Mouse (Mus musculus) heart, postnatal 25 days (tissue): ENCODE results near the gene Tsen2. TPM values are rescaled to one million over a fixed set of nuclear protein-coding genes. Genes with fewer than 3 reads are reported as not detected.

Experiments used
- DNase-seq: peaks from one replicate; pipeline ENCODE4 v3.0.0; 2022; ENCODE audit warnings: low spot score
- intact Hi-C: fragments of 180-260 bp; cut with DNase I; formaldehyde crosslinking; loops from one replicate; pipeline ENCODE4 v1.15.1; 2025
- total RNA-seq, 2 experiments: library from RNA; stranded (reverse); gene quantifications; 2 replicates each; pipeline ENCODE4 v1.2.3; 2021

The Tsen2 gene
- total RNA-seq = 1 to 10 TPM; 6.2 to 8.3 TPM

DNA sequence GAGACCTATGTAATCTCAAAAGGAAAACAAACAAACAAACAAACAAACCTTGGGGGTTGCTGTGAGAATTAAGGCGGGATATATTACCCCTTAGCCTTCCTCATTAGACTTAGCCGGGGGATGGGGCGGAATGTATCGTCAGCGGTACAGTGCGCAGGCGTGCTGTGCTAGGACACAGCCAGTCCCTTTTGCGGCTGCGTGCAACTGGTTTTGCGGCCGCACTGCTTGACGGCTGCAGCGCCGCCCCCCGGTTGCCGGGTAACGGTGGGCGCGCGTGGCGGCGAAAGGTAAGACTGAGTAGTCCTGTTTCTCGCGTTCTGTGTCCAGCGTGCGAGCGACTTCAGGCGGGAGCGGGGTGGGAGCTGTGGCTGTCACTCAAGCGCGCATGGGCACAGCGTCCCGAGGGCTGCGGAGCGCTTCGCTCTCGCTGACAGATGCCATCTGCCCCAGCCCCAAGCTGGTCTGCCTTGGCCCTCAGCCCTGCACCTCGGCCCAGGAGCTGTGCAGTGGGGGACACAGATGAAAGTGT is at the start of gene Tsen2:
Gene Tsen2, plus strand, starts transcription at position 223 of the 529 bp plus-strand sequence.
- intact Hi-C loops = no loop called here
- peak; percentile 91 for DNase-seq

DNA sequence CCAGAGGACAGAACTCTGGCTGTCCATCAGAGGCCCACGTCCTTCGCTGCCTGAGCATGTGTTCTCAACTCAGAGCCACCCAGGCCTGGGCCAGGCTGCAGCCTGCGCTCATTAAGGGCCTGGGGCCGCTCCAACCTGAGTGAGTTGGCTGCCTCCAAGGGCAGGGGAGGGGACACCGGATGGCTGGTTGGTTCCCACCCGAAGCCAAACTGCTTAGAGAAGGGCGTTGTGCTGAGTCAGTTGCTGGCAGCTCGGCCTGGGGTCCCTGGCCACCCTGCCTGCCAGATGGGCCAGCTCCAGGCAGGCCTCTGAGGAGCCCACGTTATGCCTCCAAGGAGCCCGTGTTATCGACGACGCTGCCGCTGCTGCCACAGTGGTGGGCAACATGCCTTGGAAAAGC is 44.9 kb upstream of the Tsen2 start:
- intact Hi-C loops = no loop called here
- DNase-seq = peak; percentile 77

DNA sequence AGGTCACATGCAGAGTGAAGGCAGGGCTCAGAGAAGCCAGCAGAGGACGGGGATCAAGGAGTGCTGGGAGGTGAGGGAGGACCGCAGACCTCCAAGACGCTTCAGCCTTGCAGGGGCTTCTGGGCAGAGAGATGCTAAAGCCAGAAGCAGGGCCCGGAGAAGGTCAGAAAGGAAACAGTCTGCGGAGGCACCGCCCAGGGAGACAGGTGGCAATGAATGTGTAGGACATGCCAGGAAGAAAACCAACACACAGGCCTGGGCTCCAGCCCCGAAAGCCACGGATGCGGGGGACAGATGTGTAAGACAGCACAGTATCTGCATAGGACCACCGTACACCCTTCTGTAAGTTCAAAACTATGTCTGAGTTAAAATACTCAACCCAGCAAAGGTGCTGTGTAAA is 44.2 kb upstream of the Tsen2 start:
- no peak for DNase-seq
- intact Hi-C loops = no loop called here

DNA sequence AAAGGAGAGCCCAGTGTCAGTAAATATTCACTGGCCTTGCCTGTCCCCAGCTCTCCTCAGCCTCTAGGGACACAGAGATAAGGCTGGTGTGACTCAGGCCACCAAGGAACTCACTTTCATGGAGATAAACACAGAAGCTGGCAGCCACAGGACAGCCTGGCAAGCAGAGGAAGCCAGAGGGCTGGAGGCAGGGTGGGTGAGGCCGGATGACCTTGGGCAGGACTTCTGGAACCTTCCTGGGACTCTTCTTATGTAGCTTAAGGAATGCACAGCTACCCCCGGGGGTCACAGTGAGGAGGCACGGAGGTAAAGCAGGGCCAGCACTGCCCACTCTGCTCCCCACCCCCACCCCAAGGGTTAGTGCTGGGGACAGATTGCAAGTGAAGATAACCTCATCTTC is 43.3 kb upstream of the Tsen2 start:
- intact Hi-C loops = no loop called here
- DNase-seq = no peak

DNA sequence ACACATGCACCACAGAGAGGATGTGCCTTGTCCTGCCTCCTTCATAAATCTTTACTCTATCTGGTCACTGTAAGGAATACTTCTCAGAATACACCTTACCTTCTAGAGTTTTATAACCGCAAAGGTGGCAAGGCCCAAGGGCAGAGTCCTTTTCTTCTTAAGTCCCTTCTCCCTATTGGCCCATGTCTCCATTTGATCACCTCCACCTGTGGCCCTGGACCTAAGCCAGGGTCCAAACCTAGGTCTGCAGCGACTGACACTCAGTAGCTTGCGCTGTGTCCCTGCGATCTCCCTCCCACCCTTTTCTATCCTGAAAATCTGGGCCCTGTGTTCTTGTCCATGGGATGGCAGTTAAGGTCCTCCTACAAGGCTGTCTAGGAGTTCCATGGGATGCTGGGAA is 41.4 kb upstream of the Tsen2 start:
- no peak for DNase-seq
- intact Hi-C loops = no loop called here

DNA sequence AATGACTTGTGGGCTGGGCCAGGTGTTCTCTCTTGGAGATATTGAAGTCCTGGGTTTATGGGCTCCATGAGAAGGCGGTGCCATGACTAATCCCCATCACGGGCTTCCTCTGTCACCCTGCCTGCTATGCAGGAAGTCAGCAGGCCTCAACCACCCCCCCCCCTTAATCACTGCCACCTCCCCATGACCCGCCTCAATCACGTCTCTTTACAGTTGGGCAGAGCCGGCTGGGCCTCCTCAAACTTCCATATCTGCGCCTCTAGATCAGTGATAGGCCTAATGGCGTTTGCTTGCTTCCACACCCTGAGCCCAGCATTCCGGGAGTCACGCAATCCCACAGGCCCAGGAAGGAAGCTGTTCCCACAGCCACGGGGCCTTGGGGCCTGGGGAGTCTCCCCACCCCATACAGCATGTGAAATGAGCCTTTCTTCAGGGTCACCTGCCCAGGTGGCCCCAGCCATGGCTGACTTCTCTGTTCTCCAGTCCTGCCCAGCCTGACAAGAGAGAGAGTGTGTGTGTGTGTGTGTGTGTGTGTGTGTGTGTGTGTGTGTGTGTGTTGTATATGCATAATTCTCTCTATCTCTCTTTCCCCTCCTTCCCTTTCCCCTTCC is 40.8 kb upstream of the Tsen2 start:
- DNase-seq = no peak
- intact Hi-C loops = no loop called here

DNA sequence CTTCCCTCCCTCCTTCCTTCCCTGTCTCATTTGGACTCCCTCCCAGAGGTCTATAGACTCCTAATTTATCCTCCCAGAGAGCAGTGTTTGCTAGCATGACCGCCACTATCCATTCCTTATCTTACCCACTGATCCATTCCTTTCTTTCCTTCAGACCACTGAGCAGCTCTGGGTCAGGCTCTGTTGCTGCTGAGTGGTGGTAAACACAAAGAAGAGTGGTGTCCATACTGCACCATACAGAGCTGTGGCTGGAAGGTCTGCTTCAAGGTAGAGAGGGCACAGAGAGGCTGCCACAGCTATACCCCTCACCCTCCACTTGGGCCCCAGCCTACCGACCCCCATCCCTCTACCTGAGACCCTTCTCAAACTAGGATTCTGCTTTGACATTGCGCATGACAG is 40.3 kb upstream of the Tsen2 start:
- DNase-seq = no peak
- intact Hi-C loops = no loop called here

DNA sequence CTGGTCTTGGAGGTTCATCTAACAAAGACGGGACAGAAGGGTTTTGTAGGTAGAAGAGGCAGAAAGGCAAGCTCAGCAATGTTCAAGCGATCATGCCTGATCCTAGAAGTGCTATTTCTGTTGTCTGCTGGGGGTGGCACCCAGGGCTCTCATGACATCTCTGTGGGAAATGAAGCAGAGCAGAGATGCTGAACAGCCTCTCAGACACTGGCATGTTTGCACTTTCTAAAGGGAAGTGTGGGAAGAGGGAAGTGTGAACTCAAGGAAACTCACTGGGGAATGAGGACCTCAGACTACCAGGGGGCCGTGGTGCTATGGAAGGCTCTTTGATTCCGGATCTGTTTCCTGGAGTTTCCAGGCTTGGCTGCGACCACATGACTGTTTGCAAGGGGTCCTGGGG is 39.5 kb upstream of the Tsen2 start:
- DNase-seq = no peak
- intact Hi-C loops = no loop called here

DNA sequence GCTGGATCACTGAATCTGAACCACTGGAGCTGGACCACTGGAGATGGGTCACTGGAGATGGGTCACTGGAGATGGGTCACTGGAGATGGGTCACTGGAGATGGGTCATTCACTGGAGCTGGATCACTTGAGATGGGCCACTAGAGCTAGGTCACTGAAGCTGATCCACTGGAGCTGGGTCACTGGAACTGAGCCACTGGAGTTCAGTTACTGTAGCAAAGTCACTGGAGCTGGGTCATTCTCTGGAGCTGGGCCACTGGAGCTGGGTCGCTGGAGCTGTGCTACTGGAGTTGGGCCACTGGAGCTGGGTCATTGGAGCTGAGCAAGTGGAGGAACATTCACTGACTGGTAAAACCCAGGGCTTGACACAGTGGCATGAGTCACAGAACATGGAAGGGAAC is 38.0 kb upstream of the Tsen2 start:
- no peak for DNase-seq
- intact Hi-C loops = no loop called here

DNA sequence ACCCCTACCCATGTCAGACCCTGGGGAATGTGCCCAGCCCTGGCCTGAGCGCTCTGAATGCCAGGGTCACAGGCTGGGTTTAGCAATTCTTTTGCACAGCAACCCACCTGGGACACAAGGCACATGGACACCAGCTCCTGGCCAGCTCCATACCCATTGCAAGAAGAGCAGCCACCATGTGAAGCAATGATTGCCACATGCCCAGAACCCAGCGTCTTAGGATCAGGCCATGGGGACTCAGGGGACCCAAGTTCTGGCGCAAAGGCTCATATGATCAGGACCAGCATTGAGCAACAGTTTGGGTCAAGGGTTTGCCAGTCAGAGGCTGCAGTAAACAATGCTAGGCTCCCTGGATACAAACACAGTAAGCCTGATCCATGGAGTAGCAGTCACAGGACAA is 33.0 kb upstream of the Tsen2 start:
- intact Hi-C loops = no loop called here
- DNase-seq = no peak

DNA sequence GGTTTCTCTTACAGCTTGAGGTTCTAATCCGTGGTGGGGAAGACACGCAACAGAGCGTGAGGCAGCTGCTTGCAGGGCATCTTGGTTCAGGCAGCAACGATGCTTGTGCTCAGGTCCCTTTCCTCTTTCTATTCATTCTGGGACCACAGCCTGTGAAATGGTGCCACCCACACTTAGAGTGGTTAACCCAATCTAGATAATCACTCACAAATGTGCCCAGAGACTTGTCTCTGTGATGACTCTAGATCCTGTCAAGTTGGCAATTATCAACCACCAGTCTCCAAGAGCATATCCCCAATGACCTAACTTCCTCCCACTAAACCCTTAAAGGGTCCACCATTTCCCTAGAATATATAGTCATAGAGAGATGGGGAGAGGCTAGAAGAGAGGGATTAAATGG is 31.3 kb upstream of the Tsen2 start:
- intact Hi-C loops = no loop called here

DNA sequence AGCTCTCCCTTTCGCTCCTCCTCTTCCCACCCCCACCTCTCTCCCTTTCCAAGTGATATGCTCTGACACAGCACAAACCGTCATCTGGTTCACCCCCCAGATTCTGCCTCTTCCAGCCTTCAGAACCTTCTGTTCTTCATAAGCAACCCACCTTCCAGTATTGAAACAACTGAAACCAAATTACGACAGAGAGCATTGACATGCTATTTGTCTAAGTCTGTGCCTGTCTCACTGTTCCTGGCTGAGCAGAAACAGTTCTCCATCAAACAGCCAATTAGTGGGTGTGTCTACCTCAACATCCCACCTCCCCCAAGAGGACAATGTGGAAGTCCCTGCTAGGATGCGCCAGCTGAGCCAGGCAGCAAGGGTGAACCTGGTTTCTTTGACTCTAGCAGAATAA is 26.6 kb upstream of the Tsen2 start:
- no peak for DNase-seq
- intact Hi-C loops = no loop called here

More for the DNA sequence above, 31.3 kb upstream of the Tsen2 start:
- DNase-seq = no peak

DNA sequence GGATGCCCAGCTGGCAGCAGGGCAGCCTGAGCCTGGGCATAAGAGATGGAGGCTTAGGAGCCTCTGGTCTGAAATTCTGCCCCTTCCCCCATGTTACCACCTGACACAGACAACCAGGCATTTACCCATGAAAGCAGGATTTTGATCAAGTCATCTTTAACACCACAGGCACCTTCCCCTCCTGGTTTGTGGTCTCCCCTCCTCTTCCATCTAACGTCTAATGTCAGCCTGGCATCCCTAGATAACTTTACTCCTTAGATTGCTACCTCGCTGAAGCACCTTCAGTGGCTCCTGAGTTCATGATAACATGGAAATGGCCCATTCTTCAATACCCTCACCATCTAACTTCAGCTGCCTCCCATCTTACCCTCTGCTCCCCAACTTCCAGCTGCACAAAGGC is 26.1 kb upstream of the Tsen2 start:
- intact Hi-C loops = no loop called here
- no peak for DNase-seq

DNA sequence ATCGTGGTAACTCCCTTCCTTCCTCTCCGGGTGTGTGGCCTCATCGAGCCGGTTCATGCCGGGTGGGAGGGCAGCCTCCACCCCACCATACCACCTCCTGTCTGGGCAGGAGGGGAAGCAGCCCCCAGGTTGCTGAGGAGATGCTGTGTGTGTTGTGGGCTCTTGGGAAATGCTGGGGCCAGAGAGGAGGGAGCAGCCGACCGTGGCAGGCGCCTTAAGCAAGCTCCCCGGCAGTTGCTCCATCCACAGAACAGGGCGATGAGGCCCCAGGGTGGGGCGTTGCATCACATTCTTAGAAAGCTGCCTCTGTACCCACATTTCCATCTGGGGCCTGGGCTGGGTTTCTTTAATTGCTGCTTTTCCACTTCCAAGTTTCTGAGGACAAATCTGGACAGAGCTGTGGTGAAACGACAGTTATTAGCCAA is 25.2 kb upstream of the Tsen2 start:
- intact Hi-C loops = no loop called here
- peak; percentile 23 for DNase-seq

DNA sequence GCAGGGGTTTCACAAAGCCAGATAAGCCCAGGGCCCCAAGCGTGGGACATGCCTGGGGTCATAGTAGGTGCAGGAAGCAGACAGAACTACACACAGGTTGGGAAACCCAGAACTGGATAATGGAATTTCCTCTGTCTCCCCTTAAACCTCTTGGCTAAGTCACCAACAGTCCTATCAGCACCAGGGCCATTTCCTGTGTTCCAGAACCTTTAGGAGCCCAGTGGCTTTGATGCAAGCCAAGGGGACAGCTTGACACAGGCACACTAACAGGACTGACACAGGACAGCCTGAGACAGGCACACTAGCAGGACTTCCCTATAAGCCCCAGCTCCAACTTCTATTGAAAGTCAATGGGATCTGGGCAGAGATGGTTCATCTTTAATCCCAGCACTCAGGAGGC is 22.5 kb upstream of the Tsen2 start:
- intact Hi-C loops = no loop called here
- no peak for DNase-seq

DNA sequence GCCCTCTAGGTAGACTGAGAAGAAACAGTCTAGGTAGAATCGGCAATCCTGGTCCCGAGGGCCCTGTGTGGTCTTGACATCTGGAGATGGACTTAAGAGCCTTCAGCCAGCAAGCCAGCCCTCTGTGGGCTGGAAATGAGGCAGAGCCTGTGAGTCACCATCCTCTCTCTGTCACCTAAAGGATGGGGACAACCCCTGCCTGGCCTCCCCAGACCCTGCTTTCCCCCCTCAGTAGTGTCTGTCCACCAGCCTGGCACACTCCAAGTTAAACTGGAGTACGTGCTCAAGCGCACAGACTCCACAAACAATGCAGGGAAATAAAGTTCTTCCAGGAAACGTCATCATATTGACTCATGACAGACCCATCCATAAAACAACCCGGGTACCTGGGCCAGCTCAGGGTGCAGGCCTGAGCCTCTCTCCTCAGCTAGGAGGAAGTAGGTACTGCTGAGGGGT is 21.7 kb upstream of the Tsen2 start:
- intact Hi-C loops = no loop called here
- DNase-seq = no peak

DNA sequence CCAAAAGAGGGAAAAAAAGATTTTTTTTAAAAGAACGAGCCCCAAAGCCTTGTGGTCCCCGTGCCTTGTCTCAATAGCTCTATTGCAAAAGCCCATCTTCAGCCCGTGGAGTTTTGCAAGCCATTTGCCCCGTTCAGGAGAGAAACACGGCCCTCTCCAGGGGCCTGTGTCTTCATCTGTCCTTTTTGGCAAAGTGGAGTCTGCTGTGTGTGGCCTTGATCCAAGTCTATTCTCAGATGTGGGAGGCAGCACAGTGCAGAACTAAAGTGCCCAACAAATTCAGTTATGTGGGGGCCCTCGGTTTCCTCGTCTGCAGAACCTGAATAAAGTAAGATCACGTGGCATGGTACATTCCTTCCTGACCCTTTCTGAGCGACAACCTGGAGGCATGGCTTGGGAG is 21.3 kb upstream of the Tsen2 start:
- DNase-seq = peak; percentile 31

DNA sequence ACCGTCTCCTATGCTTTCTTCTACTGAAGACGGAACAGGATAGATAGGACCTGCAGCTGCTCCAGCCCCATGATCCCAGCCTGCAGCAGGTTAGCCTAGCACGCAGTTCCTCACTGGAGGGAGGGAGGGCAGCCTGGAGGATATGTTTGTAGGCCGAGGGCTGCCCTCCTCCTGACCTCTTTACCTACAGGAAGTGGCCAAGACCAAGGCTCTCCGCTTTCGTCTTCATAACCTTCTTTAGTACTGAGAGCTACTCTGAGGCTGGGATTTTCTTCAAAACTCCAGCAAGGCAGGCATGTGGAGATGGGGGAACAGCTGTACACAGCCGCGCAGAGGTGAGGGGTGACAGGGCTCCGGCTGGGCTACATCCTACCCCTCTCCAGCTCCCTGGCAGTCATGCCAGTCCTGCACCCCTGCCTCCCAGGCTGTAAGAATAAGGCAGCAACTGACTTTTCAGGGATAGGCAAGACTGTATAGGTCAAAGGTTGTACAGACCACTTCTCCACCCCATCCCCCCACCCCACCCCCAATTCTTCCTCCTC is 19.9 kb upstream of the Tsen2 start:
- no peak for DNase-seq
- intact Hi-C loops = no loop called here

More for the DNA sequence above, 21.3 kb upstream of the Tsen2 start:
- intact Hi-C loops = no loop called here

DNA sequence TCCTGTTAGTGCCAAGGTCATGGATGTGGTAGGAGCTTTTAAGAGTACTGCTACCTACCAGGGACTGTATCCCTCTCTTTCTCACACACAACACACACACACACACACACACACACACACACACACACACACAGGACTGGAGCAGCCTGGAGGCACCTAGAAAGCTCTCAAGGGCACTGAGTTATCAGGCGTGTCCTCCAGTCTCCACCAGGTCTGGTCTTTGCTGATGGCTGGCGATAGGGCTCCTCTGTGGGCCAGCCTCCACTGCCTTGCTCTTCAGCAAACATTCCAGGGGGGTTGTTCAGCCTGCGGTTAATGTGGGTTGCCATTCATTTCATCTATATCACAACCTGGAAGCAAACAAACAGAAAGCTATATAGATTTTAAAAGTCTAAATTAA is 17.0 kb upstream of the Tsen2 start:
- no peak for DNase-seq
- intact Hi-C loops = loop anchor here (5.0 kb wide), 1 partner anchor 90 kb away; no protein-coding TSS in a partner anchor

DNA sequence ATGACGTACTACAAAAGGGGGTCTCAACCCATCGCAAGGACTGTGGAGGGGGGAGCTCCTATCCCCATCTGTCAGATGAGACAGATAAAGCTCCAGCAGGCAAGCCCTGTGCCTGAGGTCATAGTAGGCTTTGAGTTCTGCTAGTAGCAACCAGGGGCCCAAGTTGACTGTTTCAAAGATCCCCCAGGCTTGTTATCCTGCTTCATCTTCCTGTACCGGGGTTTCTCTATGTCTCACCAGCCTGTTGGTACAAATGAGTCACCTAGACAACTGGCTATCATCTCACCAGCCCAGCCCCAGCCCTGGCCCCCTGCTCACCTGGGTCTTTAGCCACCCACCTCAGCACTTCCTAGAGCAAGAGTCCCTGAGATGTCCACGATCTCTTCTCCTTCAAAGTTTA is 16.1 kb upstream of the Tsen2 start:
- DNase-seq = no peak
- intact Hi-C loops = loop anchor here (5.0 kb wide), 1 partner anchor 91 kb away; no protein-coding TSS in a partner anchor

DNA sequence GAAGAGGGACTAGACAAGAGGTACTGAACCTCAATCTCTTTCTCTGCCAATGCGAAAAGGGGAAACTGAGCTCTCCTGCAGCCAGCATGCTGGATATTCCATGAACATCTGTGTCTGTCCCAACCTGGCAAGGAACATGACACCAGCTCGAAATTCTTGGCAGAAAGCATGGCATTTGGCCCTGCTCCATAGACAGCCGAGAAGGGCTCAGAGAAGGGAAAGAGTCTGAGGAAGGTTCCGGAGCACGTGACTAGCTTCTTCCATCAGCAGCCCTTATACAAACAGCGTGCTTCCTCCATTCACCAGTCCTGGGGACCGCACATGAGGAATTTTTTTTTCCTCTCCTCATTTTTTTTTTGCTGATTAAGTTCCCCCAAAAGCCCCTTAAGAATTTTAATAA is 9.8 kb upstream of the Tsen2 start:
- DNase-seq = no peak
- intact Hi-C loops = loop anchor here (5.0 kb wide), 1 partner anchor 172 kb away; the partner anchor contains the start of gene Pparg

DNA sequence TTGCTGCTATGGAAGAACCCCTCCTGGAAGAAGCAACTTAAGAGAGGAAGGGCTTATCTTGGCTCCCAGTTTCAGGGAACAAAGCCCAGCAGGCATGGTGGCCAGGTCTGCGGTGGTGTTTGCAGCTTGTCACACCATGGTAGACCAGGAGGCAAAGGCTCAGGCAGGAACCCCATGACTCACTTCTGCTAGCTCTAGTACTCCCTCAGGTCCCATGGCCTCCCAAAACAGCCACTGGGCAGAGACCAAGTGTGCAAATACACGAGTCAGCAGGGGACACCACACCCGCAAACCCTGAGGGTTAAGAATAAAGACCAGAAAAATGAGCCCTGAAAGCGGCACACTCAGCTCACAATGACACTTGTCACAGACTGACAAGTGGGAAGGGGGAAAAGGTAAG is 8.3 kb upstream of the Tsen2 start:
- intact Hi-C loops = loop anchor here (5.0 kb wide), 1 partner anchor 174 kb away; the partner anchor contains the start of gene Pparg

More for the DNA sequence above, 8.3 kb upstream of the Tsen2 start:
- DNase-seq = no peak
